Mouse (Mus musculus) G1E (cell line): ENCODE results near the gene Fbn1.

Source experiments
- CTCF ChIP-seq: IDR thresholded peaks from 2 replicates; pipeline ENCODE4 v1.5.1; 2012; ENCODE audit warnings: low read depth, low read length, inconsistent platforms, mixed read lengths
- GATA1 ChIP-seq: IDR thresholded peaks from 2 replicates; pipeline ENCODE4 v1.6.1; 2012; ENCODE audit warnings: borderline replicate concordance, low read length, inconsistent platforms, mixed read lengths
- GATA2 ChIP-seq: IDR thresholded peaks from 2 replicates; pipeline ENCODE4 v1.6.1; 2012; ENCODE audit warnings: low read depth, low read length, inconsistent platforms, borderline replicate concordance
- POLR2AphosphoS5 ChIP-seq: IDR thresholded peaks from 2 replicates; pipeline ENCODE4 v1.6.1; 2012; ENCODE audit warnings: low read depth, low read length, inconsistent platforms; ENCODE audit not compliant: insufficient replicate concordance
- TAL1 ChIP-seq: conservative IDR thresholded peaks from 2 replicates; pipeline ENCODE4 v1.6.1; 2012; ENCODE audit warnings: low read depth, low read length, inconsistent platforms, mixed read lengths

- TF ChIP-seq POLR2AphosphoS5 (no peak), CTCF (no peak), GATA1 (no peak), GATA2 (no peak), TAL1 (no peak)
Measured at GRCm38 (mm10) chr2:125380086-125380485, 127.7 kb downstream of the Fbn1 start.
